Comparison of ENCODE assay signal across 14 mouse cellular contexts in the genomic region with DNA sequence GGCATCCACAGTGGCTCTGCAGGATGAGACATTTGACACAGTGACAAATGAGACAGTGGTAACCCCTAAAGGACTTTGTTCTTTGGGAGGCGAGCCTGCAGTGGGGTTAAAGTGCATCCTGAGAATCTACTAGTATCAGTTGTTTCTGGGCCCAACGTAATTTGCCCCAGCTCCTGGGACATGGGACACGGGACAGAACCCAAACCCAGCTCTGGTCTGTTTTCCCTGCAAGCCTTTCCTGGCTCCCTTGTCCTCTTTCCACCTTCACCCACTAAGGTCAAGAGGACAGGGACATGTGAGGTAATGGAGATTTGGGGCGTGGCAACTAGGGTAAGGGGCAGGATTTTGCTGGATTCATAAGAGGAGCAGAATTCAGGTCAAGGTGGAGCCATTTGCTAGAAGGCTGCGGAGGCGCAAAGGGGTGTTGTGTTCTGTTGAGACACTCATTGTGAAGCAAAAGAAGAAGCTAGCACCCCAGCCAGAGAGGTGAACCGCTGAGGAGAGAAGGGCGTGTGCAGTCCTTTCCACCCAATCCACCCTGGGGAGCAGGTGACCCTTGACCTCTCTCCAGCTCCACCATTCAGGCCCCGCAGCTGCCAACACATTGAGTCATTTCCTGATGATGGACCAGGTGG.
"Had no signal": no experiment of that assay in that cellular context is flagged by ENCODE, and none has a peak within 500 bp of the region (broad histone marks: within the 10 kb centered on the region; RNA-seq: fewer than 3 reads in every experiment).

No protein-coding gene starts in this region.

- H3K27ac ChIP-seq: left cerebral cortex, adult 2 months; limb, embryonic 10.5 days; liver, embryonic 13.5 days; lung, embryonic 15.5 days; macrophage; midbrain, embryonic 15.5 days; neural tube, embryonic 12.5 days; stomach, postnatal 0 days had no signal

- H3K4me3 ChIP-seq: left cerebral cortex, adult 2 months; limb, embryonic 10.5 days; liver, embryonic 13.5 days; lung, embryonic 15.5 days; megakaryocyte, embryonic 14.5 days; midbrain, embryonic 15.5 days; neural tube, embryonic 12.5 days had no signal

- H3K4me2 ChIP-seq: liver, embryonic 13.5 days; lung, embryonic 15.5 days; midbrain, embryonic 11.5 days; midbrain, embryonic 15.5 days; neural tube, embryonic 12.5 days had no signal

- ATAC-seq: liver, postnatal 0 days; midbrain, embryonic 15.5 days had no signal

- H3K9me3 ChIP-seq: limb, embryonic 10.5 days; liver, embryonic 13.5 days; lung, embryonic 15.5 days; midbrain, embryonic 15.5 days; neural tube, embryonic 12.5 days had no signal

- H3K4me1 ChIP-seq: limb, embryonic 10.5 days; liver, embryonic 13.5 days; lung, embryonic 15.5 days; megakaryocyte, embryonic 14.5 days; midbrain, embryonic 15.5 days; neural tube, embryonic 12.5 days had no signal

- H3K36me3 ChIP-seq: limb, embryonic 10.5 days; liver, embryonic 13.5 days; lung, embryonic 15.5 days; midbrain, embryonic 15.5 days; neural tube, embryonic 12.5 days had no signal

- H3K27me3 ChIP-seq: liver, embryonic 13.5 days; lung, embryonic 15.5 days; megakaryocyte, embryonic 14.5 days; midbrain, embryonic 15.5 days; neural tube, embryonic 12.5 days had no signal

- H3K9ac ChIP-seq: liver, embryonic 13.5 days; liver, postnatal 0 days; lung, embryonic 15.5 days; midbrain, embryonic 15.5 days; neural tube, embryonic 12.5 days had no signal

- DNase-seq: kidney, postnatal 14 days; liver, embryonic 13.5 days; liver, postnatal 0 days; lung, postnatal 14 days; thymus, postnatal 4 days had no signal
